8 mouse cellular contexts compared by ENCODE assay signal in the genomic region with DNA sequence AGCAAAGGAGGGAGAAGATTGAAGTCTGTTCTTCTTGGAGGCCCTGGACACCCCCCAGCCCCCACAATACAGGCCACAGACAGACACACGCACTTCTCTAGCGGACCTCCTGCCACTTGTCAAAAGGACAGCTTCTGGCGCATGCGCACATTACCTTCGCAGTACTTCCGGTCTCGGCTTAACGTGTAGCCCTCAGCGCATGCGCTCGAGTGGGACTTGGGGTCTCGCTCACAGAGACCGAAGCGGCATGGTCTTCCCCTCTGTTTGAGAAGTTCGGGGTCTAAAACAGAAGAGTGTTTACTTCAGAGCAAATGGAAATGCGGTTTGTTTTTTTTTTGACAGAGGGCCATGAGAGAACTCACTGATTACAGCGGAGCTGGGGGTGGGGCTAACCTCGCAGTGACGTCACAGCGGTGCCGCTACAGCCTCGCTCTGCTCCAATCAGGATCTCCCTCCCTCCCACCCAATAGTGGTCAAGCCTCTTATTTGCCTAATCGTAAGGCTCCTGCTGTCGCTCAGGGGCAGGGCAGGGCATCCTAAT. TPM values are rescaled to one million over a fixed set of nuclear protein-coding genes. Genes with fewer than 3 reads are reported as not detected.
A peak's percentile ranks its signal among the peaks of the same experiment; 100 is the strongest.
DNase-seq lines count a peak whose midpoint lies in the region; ATAC-seq and TF ChIP-seq lines count a peak whose summit lies in the region.

No protein-coding gene starts in this region.

- TF ChIP-seq CTCF in lung, postnatal 0 days (IDR thresholded peaks at IDR 0.05) = no peak

- peak overlapping the region; percentile 38; the same call in 1 of the 2 replicates for H3K9ac ChIP-seq in lung, postnatal 0 days (replicated peaks; ENCODE audit: low read depth)

- peak; percentile 99 for ATAC-seq in frontal cortex, adult (ENCODE audit: low TSS enrichment)
- ATAC-seq in lung, postnatal 0 days = peak; percentile 98

- peaks cover 10% of the 10 kb centered on the region for H3K4me1 ChIP-seq in hindbrain, embryonic 10.5 days (replicated peaks)
- H3K4me1 ChIP-seq in lung, postnatal 0 days (ENCODE audit: insufficient read depth, low read depth, low read length) = no peaks in the 10 kb centered on the region

- peak overlapping the region; percentile 91 for H3K27ac ChIP-seq in hindbrain, embryonic 10.5 days
- H3K27ac ChIP-seq in lung, postnatal 0 days (ENCODE audit: low read length) = peak overlapping the region; percentile 71

- WGBS in hindbrain, embryonic 10.5 days = under 1% methylated on average over 24 of the region's 24 CpGs
- WGBS in lung, postnatal 0 days = under 1% methylated on average over 24 of the region's 24 CpGs

- H3K4me2 ChIP-seq in lung, postnatal 0 days (replicated peaks; ENCODE audit: low read depth, low read length) = peak overlapping the region; percentile 63

- TF ChIP-seq EP300 in lung, postnatal 0 days (IDR thresholded peaks at IDR 0.05) = no peak

- DNase-seq in MN1 (ENCODE audit: low spot score) = peak; percentile 93
- DNase-seq in cerebellum, adult 9-10 months = peak; percentile 96
- peak; percentile 91 for DNase-seq in hindbrain, embryonic 10.5 days (ENCODE audit: low spot score)
- peak; percentile 96 for DNase-seq in layer of hippocampus, adult 9-11 months
- DNase-seq in lung, postnatal 0 days (ENCODE audit: low spot score) = peak; percentile 98
- DNase-seq in ovary, postnatal 14 days (ENCODE audit: low spot score) = peak; percentile 86
- DNase-seq in thymus, postnatal 14 days = peak; percentile 93

- H3K36me3 ChIP-seq in hindbrain, embryonic 10.5 days = no peaks in the 10 kb centered on the region
- no peaks in the 10 kb centered on the region for H3K36me3 ChIP-seq in lung, postnatal 0 days (ENCODE audit: insufficient read depth, low read length)

- H3K27me3 ChIP-seq in hindbrain, embryonic 10.5 days (ENCODE audit: insufficient read depth, poor library complexity, severe bottlenecking) = 0 out of 2 replicates have a peak, but pooled peaks cover 3% of the 10 kb centered on the region
- no peaks in the 10 kb centered on the region for H3K27me3 ChIP-seq in lung, postnatal 0 days (replicated peaks; ENCODE audit: insufficient read depth, low read length)

- H3K4me3 ChIP-seq in hindbrain, embryonic 10.5 days = peak overlapping the region; percentile 61
- H3K4me3 ChIP-seq in lung, postnatal 0 days (ENCODE audit: low read depth, low read length) = peak overlapping the region; percentile 49

- no peaks in the 10 kb centered on the region for H3K9me3 ChIP-seq in hindbrain, embryonic 10.5 days
- H3K9me3 ChIP-seq in lung, postnatal 0 days (ENCODE audit: low read length) = no peaks in the 10 kb centered on the region

RNA-seq across cellular contexts. Expression of gene Egf, which starts 30.1 kb away (rescaled TPM):
- 1.3 and 2.4 TPM in 2 replicates for polyA plus RNA-seq in hindbrain, embryonic 10.5 days (2016; fragmentation: Nextera tagmentation; extraction: Ambion mirVana)
- 0.54 and 0.67 TPM in 2 replicates for polyA plus RNA-seq in lung, postnatal 0 days (2015; fragmentation: Nextera tagmentation; extraction: Ambion mirVana)

Comparison
In these comparisons a context has a peak if more than half of its experiments do, and no peak if none do; other contexts are left out.
1. Peak in every context shown above with its lines: DNase-seq, ATAC-seq, H3K4me3 ChIP-seq and H3K27ac ChIP-seq.